Mouse (Mus musculus): Measurements from ENCODE around the gene Cryzl1. TPM values are rescaled to one million over a fixed set of nuclear protein-coding genes. Genes with fewer than 3 reads are reported as not detected.
A peak's percentile ranks its signal among the peaks of the same experiment; 100 is the strongest.

Gene Cryzl1
- polyA plus RNA-seq, 1 experiment from 2014 or later: 73.6 TPM

- Histone ChIP-seq H3K27me3 (ENCODE audit: control insufficient read depth, insufficient read depth, low read length) (no peaks in the 10 kb centered on the region), H3K36me3 (ENCODE audit: control insufficient read depth, insufficient read depth, low read length) (no peaks in the 10 kb centered on the region), H3K4me3 (ENCODE audit: low read depth, low read length) (no peak overlapping the region), H3K9me3 (ENCODE audit: control insufficient read depth, low read length) (no peaks in the 10 kb centered on the region), H3K27ac (ENCODE audit: low read depth, low read length) (no peak overlapping the region), H3K9ac (ENCODE audit: low read length) (no peak overlapping the region), H3K4me2 (ENCODE audit: low read depth, low read length, severe bottlenecking) (no peak overlapping the region), H3K4me1 (replicated peaks; ENCODE audit: control insufficient read depth, insufficient read depth, low read length) (peaks cover 4% of the 10 kb centered on the region; the same call in 1 of the 2 replicates)
- no peak for ATAC-seq (replicated peaks; ENCODE audit: low FRiP score)
- 89% methylated on average over 15 of the region's 15 CpGs for WGBS
- DNase-seq (ENCODE audit: low spot score): no peak
These were observed 36.5 kb upstream of the Cryzl1 start for GRCm38 (mm10) chr16:91765121-91765815.

GRCm38 (mm10) chr16:91764414-91764813, 35.6 kb upstream of the Cryzl1 start:
- 77% methylated on average over 6 of the region's 6 CpGs for WGBS
- Histone ChIP-seq H3K4me3 (ENCODE audit: low read depth, low read length) (no peak overlapping the region), H3K27me3 (ENCODE audit: control insufficient read depth, insufficient read depth, low read length) (no peaks in the 10 kb centered on the region), H3K4me2 (ENCODE audit: low read depth, low read length, severe bottlenecking) (no peak overlapping the region), H3K4me1 (replicated peaks; ENCODE audit: control insufficient read depth, insufficient read depth, low read length) (0 out of 2 replicates have a peak, but pooled peaks cover 4% of the 10 kb centered on the region), H3K9me3 (ENCODE audit: control insufficient read depth, low read length) (no peaks in the 10 kb centered on the region), H3K36me3 (ENCODE audit: control insufficient read depth, insufficient read depth, low read length) (no peaks in the 10 kb centered on the region), H3K27ac (ENCODE audit: low read depth, low read length) (no peak overlapping the region), H3K9ac (ENCODE audit: low read length) (no peak overlapping the region)
- no peak for ATAC-seq (replicated peaks; ENCODE audit: low FRiP score)
- DNase-seq (ENCODE audit: low spot score): no peak

- H3K36me3 ChIP-seq (ENCODE audit: control insufficient read depth, insufficient read depth, low read length): no peaks in the 10 kb centered on the region
- no peak overlapping the region for H3K27ac ChIP-seq (ENCODE audit: low read depth, low read length)
- 62% methylated on average over 6 of the region's 6 CpGs for WGBS
These were observed 35.2 kb upstream of the Cryzl1 start for GRCm38 (mm10) chr16:91763975-91764374.

DNA sequence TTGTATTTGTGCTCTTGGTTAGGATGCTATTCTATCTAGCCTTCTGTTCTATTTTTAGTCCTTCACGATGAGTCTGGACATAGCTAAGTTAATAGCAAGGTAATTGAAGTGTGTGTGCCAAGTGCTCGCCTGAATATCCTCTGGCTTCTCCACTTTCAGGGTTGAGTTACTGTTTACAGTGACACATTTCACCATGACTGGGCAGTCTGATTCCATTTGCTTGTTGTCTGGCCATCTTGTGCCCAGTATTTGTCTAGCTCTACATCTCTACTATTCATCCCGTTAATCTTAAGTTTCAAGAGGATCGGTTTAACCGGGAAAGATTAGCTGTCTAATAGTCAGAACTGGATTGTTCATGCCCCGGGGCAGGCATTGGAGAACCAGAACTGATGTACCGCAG, 33.7 kb upstream of the Cryzl1 start:
- DNase-seq (ENCODE audit: low spot score) (no peak), ATAC-seq (replicated peaks; ENCODE audit: low FRiP score) (no peak)
- Histone ChIP-seq H3K27ac (ENCODE audit: low read depth, low read length) (no peak overlapping the region), H3K4me2 (ENCODE audit: low read depth, low read length, severe bottlenecking) (no peak overlapping the region), H3K9me3 (ENCODE audit: control insufficient read depth, low read length) (no peaks in the 10 kb centered on the region), H3K9ac (ENCODE audit: low read length) (no peak overlapping the region), H3K4me3 (ENCODE audit: low read depth, low read length) (no peak overlapping the region), H3K36me3 (ENCODE audit: control insufficient read depth, insufficient read depth, low read length) (no peaks in the 10 kb centered on the region), H3K27me3 (ENCODE audit: control insufficient read depth, insufficient read depth, low read length) (no peaks in the 10 kb centered on the region), H3K4me1 (replicated peaks; ENCODE audit: control insufficient read depth, insufficient read depth, low read length) (0 out of 2 replicates have a peak, but pooled peaks cover 4% of the 10 kb centered on the region)
- WGBS: 77% methylated on average over 7 of the region's 7 CpGs

More at GRCm38 (mm10) chr16:91763975-91764374, 35.2 kb upstream of the Cryzl1 start:
- Histone ChIP-seq H3K9ac (ENCODE audit: low read length) (no peak overlapping the region), H3K4me1 (replicated peaks; ENCODE audit: control insufficient read depth, insufficient read depth, low read length) (0 out of 2 replicates have a peak, but pooled peaks cover 4% of the 10 kb centered on the region), H3K9me3 (ENCODE audit: control insufficient read depth, low read length) (no peaks in the 10 kb centered on the region), H3K4me3 (ENCODE audit: low read depth, low read length) (no peak overlapping the region), H3K4me2 (ENCODE audit: low read depth, low read length, severe bottlenecking) (no peak overlapping the region), H3K27me3 (ENCODE audit: control insufficient read depth, insufficient read depth, low read length) (no peaks in the 10 kb centered on the region)
- no peak for ATAC-seq (replicated peaks; ENCODE audit: low FRiP score)
- peak; percentile 39 for DNase-seq (ENCODE audit: low spot score)

- no peak for ATAC-seq (replicated peaks; ENCODE audit: low FRiP score)
- Histone ChIP-seq H3K27me3 (ENCODE audit: control insufficient read depth, insufficient read depth, low read length) (no peaks in the 10 kb centered on the region), H3K27ac (ENCODE audit: low read depth, low read length) (no peak overlapping the region), H3K4me2 (ENCODE audit: low read depth, low read length, severe bottlenecking) (no peak overlapping the region), H3K4me1 (replicated peaks; ENCODE audit: control insufficient read depth, insufficient read depth, low read length) (0 out of 2 replicates have a peak, but pooled peaks cover 4% of the 10 kb centered on the region), H3K4me3 (ENCODE audit: low read depth, low read length) (no peak overlapping the region), H3K9me3 (ENCODE audit: control insufficient read depth, low read length) (no peaks in the 10 kb centered on the region), H3K9ac (ENCODE audit: low read length) (no peak overlapping the region), H3K36me3 (ENCODE audit: control insufficient read depth, insufficient read depth, low read length) (no peaks in the 10 kb centered on the region; the same call in 1 of the 2 replicates)
- 87% methylated on average over 3 of the region's 3 CpGs for WGBS
- no peak for DNase-seq (ENCODE audit: low spot score)
These were observed 33.0 kb upstream of the Cryzl1 start for GRCm38 (mm10) chr16:91761761-91762160.

DNA sequence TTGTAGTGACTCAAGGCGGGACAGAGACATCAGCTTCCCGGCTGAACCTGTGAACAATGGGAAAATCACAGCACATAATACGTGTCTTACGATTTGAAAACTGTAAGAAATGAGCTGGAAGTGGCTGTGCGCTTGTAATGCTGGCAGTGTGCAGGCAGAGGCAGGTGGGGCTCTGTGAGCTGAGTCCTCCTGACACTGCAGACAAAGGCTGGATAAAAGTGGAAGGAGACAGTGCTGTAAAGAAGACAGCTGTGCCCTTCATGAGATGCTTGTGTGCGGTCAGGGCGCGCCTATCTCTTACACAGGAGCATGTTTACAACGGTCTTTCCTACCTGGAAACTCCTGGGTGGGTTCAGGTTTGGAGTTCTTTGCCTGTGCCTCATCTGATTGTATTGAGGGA, 32.4 kb upstream of the Cryzl1 start:
- Histone ChIP-seq H3K4me3 (ENCODE audit: low read depth, low read length) (no peak overlapping the region), H3K27me3 (ENCODE audit: control insufficient read depth, insufficient read depth, low read length) (no peaks in the 10 kb centered on the region), H3K9me3 (ENCODE audit: control insufficient read depth, low read length) (no peaks in the 10 kb centered on the region), H3K9ac (ENCODE audit: low read length) (no peak overlapping the region), H3K4me2 (ENCODE audit: low read depth, low read length, severe bottlenecking) (no peak overlapping the region), H3K4me1 (replicated peaks; ENCODE audit: control insufficient read depth, insufficient read depth, low read length) (0 out of 2 replicates have a peak, but pooled peaks cover 4% of the 10 kb centered on the region), H3K36me3 (ENCODE audit: control insufficient read depth, insufficient read depth, low read length) (no peaks in the 10 kb centered on the region; the same call in 1 of the 2 replicates), H3K27ac (ENCODE audit: low read depth, low read length) (no peak overlapping the region)
- ATAC-seq (replicated peaks; ENCODE audit: low FRiP score) (no peak), DNase-seq (ENCODE audit: low spot score) (no peak)
- 90% methylated on average over 9 of the region's 9 CpGs for WGBS

- DNase-seq (ENCODE audit: low spot score): no peak
- H3K9me3 ChIP-seq (ENCODE audit: control insufficient read depth, low read length): no peaks in the 10 kb centered on the region
- no peak overlapping the region for H3K4me2 ChIP-seq (ENCODE audit: low read depth, low read length, severe bottlenecking)
- H3K36me3 ChIP-seq (ENCODE audit: control insufficient read depth, insufficient read depth, low read length): no peaks in the 10 kb centered on the region; the same call in 1 of the 2 replicates
- H3K4me1 ChIP-seq (replicated peaks; ENCODE audit: control insufficient read depth, insufficient read depth, low read length): no peaks in the 10 kb centered on the region
- no peak for ATAC-seq (replicated peaks; ENCODE audit: low FRiP score)
- H3K9ac ChIP-seq (ENCODE audit: low read length): no peak overlapping the region
- H3K4me3 ChIP-seq (ENCODE audit: low read depth, low read length): no peak overlapping the region
- H3K27ac ChIP-seq (ENCODE audit: low read depth, low read length): no peak overlapping the region
- no peaks in the 10 kb centered on the region for H3K27me3 ChIP-seq (ENCODE audit: control insufficient read depth, insufficient read depth, low read length)
- 90% methylated on average over 6 of the region's 6 CpGs for WGBS
These were observed 26.2 kb upstream of the Cryzl1 start for GRCm38 (mm10) chr16:91754957-91755356.

DNA sequence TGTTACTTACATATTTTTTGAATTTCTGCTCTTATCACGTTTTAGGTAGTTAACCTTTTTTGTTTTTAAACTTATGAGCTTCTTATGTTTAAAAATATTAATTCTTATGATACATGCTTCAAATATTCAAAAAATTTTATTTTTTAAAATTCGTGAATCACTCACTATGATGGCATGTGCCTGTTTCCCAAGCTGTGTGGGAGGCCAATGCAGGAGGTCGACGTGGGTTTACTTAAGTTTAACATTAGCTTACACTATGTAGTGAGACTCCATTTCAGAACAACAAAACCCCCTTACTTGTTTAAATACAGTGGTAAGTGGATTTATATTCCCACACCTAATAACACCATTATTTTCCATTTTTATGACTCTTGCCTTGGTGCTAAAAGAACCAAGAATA, 24.8 kb upstream of the Cryzl1 start:
- 87% methylated on average over 4 of the region's 4 CpGs for WGBS
- Histone ChIP-seq H3K27me3 (ENCODE audit: control insufficient read depth, insufficient read depth, low read length) (no peaks in the 10 kb centered on the region), H3K36me3 (ENCODE audit: control insufficient read depth, insufficient read depth, low read length) (no peaks in the 10 kb centered on the region; the same call in 1 of the 2 replicates), H3K4me2 (ENCODE audit: low read depth, low read length, severe bottlenecking) (no peak overlapping the region), H3K9ac (ENCODE audit: low read length) (no peak overlapping the region), H3K4me3 (ENCODE audit: low read depth, low read length) (no peak overlapping the region), H3K9me3 (ENCODE audit: control insufficient read depth, low read length) (no peaks in the 10 kb centered on the region), H3K4me1 (replicated peaks; ENCODE audit: control insufficient read depth, insufficient read depth, low read length) (no peaks in the 10 kb centered on the region), H3K27ac (ENCODE audit: low read depth, low read length) (no peak overlapping the region)
- DNase-seq (ENCODE audit: low spot score) (no peak), ATAC-seq (replicated peaks; ENCODE audit: low FRiP score) (no peak)
